Mouse (Mus musculus): ENCODE measurements around the gene Slc44a3. TPM values are rescaled to one million over a fixed set of nuclear protein-coding genes. Genes with fewer than 3 reads are reported as not detected.
A peak's percentile ranks its signal among the peaks of the same experiment; 100 is the strongest.

Slc44a3 gene
- polyA plus RNA-seq, 2 experiments, result 4.8 to 10.7 TPM

DNA sequence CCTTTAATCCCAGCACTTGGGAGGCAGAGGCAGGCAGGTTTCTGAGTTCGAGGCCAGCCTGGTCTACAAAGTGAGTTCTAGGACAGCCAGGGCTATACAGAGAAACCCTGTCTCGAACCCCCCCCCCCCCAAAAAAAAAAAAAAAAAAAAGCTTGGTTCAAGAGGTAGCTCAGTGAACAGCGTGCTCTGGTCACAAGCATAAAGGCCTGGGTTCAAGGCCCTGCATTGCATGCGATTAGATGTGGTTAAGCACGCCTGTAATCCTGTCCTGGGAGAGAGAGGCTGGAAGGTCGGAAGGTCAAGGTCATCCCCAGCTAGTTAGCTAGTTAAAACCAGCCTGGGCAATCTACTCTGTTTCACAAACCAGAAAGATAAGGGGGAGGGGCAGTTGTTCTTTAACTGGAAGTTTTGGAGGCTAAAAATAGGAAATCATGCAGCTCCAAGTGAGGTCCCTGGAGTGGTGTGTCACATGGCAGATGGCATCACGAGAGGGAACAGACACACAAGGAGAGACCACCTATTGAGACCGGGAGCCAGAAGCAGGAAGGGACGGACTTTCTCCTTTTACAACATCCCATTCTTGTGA, 113.3 kb downstream of the Slc44a3 start:
- TF ChIP-seq CTCF (IDR thresholded peaks at IDR 0.05; ENCODE audit: low read depth), result no peak
- no peak for TF ChIP-seq EP300 (IDR thresholded peaks at IDR 0.05; ENCODE audit: low read depth)
- H3K4me2 ChIP-seq (ENCODE audit: low read depth), result no peak overlapping the region
- WGBS (ENCODE audit: insufficient replicate concordance), result 71% methylated on average over 9 of the region's 9 CpGs
- no peaks in the 10 kb centered on the region for H3K36me3 ChIP-seq (replicated peaks; ENCODE audit: control insufficient read depth, insufficient read depth, low read depth)
- peaks cover 0 to 5% of the 10 kb centered on the region in 2 experiments; a peak in 2 of 4 replicates for H3K4me1 ChIP-seq (replicated peaks; ENCODE audit: control insufficient read depth in 2 of 2, insufficient read depth in 2 of 2, low read length in 1 of 2)
- no peaks in the 10 kb centered on the region for H3K9me3 ChIP-seq (ENCODE audit: control insufficient read depth, low read length)
- no peaks in the 10 kb centered on the region for H3K27me3 ChIP-seq (ENCODE audit: control insufficient read depth, insufficient read depth, low read length)
- H3K9ac ChIP-seq (replicated peaks), result no peak overlapping the region
- ATAC-seq (ENCODE audit: insufficient read depth), result peak; percentile 39; the same call in 1 of the 2 replicates
- no peak overlapping the region for H3K27ac ChIP-seq
- DNase-seq (ENCODE audit: low read depth in 3 of 3, low spot score in 3 of 3), result no peak
- H3K4me3 ChIP-seq (ENCODE audit: insufficient read depth in 1 of 2, low read depth in 2 of 2, low read length in 2 of 2), result no peak overlapping the region

- DNase-seq (ENCODE audit: low read depth in 3 of 3, low spot score in 3 of 3), result no peak
- no peak overlapping the region for H3K9ac ChIP-seq (replicated peaks)
- ATAC-seq (ENCODE audit: insufficient read depth), result no peak
- no peak for TF ChIP-seq CTCF (IDR thresholded peaks at IDR 0.05; ENCODE audit: low read depth)
- TF ChIP-seq EP300 (IDR thresholded peaks at IDR 0.05; ENCODE audit: low read depth), result no peak
- WGBS (ENCODE audit: insufficient replicate concordance), result 56% methylated on average over 6 of the region's 6 CpGs
- H3K27ac ChIP-seq, result no peak overlapping the region
- H3K4me3 ChIP-seq (ENCODE audit: insufficient read depth in 1 of 2, low read depth in 2 of 2, low read length in 2 of 2), result no peak overlapping the region
- H3K4me2 ChIP-seq (ENCODE audit: low read depth), result no peak overlapping the region
- H3K36me3 ChIP-seq (replicated peaks; ENCODE audit: control insufficient read depth, insufficient read depth, low read depth), result no peaks in the 10 kb centered on the region
- no peaks in the 10 kb centered on the region for H3K27me3 ChIP-seq (ENCODE audit: control insufficient read depth, insufficient read depth, low read length)
- no peaks in the 10 kb centered on the region for H3K9me3 ChIP-seq (ENCODE audit: control insufficient read depth, low read length)
- peaks cover 0 to 5% of the 10 kb centered on the region in 2 experiments; a peak in 2 of 4 replicates for H3K4me1 ChIP-seq (replicated peaks; ENCODE audit: control insufficient read depth in 2 of 2, insufficient read depth in 2 of 2, low read length in 1 of 2)
Observed at GRCm38 (mm10) chr3:121418251-121418601, 114.0 kb downstream of the Slc44a3 start.

DNA sequence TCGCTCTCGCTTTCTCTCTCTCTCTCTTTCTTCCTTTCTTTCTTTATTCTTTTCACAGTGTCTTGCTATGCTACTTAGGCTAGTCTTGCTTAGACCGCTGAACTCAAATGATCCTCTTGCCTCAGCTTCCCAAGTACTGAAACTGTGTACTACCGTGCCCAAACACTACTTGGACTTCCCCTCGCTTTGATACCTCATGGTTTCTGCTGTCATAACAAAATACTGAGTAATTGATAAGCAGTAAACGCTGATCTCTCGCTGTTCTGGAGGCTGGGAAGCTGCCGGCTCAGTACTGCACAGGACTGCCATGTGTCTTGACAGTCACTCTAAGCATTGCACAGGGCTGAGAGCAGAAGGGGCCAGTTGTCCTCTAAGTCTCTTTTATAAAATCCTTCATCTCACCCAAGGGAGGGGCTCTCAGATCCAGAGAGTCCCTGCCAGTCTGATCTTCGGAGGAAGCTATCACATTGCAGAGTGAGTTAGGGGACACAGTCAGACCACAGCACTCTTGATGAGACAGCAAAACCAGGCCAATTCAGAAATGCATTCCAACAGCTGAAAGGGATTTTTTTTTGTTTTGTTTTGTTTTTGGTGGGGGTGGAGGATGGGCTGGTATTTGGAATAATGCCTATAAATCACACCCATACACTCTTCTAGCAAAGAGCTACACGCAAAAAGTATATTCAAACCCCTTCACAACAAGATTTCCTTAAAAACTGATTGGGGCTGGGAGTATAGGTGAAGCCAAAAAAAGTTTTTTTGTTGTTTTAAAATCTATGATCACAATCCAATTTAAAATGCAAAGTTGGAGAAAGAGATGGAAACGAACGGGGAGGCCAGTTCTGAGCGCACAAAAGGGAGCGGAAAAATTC, 114.6 kb downstream of the Slc44a3 start:
- H3K36me3 ChIP-seq (replicated peaks; ENCODE audit: control insufficient read depth, insufficient read depth, low read depth), result no peaks in the 10 kb centered on the region
- H3K27ac ChIP-seq, result no peak overlapping the region
- no peak overlapping the region for H3K4me2 ChIP-seq (ENCODE audit: low read depth)
- WGBS (ENCODE audit: insufficient replicate concordance), result 61% methylated on average over 14 of the region's 14 CpGs
- no peaks in the 10 kb centered on the region for H3K9me3 ChIP-seq (ENCODE audit: control insufficient read depth, low read length)
- H3K9ac ChIP-seq (replicated peaks), result no peak overlapping the region
- peaks cover 0 to 5% of the 10 kb centered on the region in 2 experiments; a peak in 2 of 4 replicates for H3K4me1 ChIP-seq (replicated peaks; ENCODE audit: control insufficient read depth in 2 of 2, insufficient read depth in 2 of 2, low read length in 1 of 2)
- no peak for DNase-seq (ENCODE audit: low read depth in 3 of 3, low spot score in 3 of 3)
- no peaks in the 10 kb centered on the region for H3K27me3 ChIP-seq (ENCODE audit: control insufficient read depth, insufficient read depth, low read length)
- TF ChIP-seq CTCF (IDR thresholded peaks at IDR 0.05; ENCODE audit: low read depth) (no peak), EP300 (IDR thresholded peaks at IDR 0.05; ENCODE audit: low read depth) (no peak)
- H3K4me3 ChIP-seq (ENCODE audit: insufficient read depth in 1 of 2, low read depth in 2 of 2, low read length in 2 of 2), result no peak overlapping the region
- ATAC-seq (ENCODE audit: insufficient read depth), result no peak

- Histone ChIP-seq H3K4me1 (replicated peaks; ENCODE audit: control insufficient read depth in 2 of 2, insufficient read depth in 2 of 2, low read length in 1 of 2) (peaks cover 0 to 5% of the 10 kb centered on the region in 2 experiments; a peak in 2 of 4 replicates), H3K27me3 (ENCODE audit: control insufficient read depth, insufficient read depth, low read length) (no peaks in the 10 kb centered on the region), H3K36me3 (replicated peaks; ENCODE audit: control insufficient read depth, insufficient read depth, low read depth) (no peaks in the 10 kb centered on the region), H3K9me3 (ENCODE audit: control insufficient read depth, low read length) (no peaks in the 10 kb centered on the region), H3K4me2 (ENCODE audit: low read depth) (no peak overlapping the region), H3K9ac (replicated peaks) (no peak overlapping the region), H3K27ac (no peak overlapping the region), H3K4me3 (ENCODE audit: insufficient read depth in 1 of 2, low read depth in 2 of 2, low read length in 2 of 2) (no peak overlapping the region)
- WGBS (ENCODE audit: insufficient replicate concordance), result 53% methylated on average over 5 of the region's 5 CpGs
- no peak for DNase-seq (ENCODE audit: low read depth in 3 of 3, low spot score in 3 of 3)
- no peak for ATAC-seq (ENCODE audit: insufficient read depth)
- TF ChIP-seq CTCF (IDR thresholded peaks at IDR 0.05; ENCODE audit: low read depth), result no peak
Observed at GRCm38 (mm10) chr3:121416171-121417154, 115.7 kb downstream of the Slc44a3 start.
